Mouse (Mus musculus) thymus, postnatal 14 days (tissue): ENCODE measurements at regions not wholly inside any gene's neighbourhood (a gene's known extent, or its start where the extent isn't known, plus 50 kb on each side); places are given as distances from the start of the nearest gene placed in this dataset.

Experiments
- DNase-seq: peaks from one replicate; pipeline ENCODE4 v3.0.0; 2021

DNA sequence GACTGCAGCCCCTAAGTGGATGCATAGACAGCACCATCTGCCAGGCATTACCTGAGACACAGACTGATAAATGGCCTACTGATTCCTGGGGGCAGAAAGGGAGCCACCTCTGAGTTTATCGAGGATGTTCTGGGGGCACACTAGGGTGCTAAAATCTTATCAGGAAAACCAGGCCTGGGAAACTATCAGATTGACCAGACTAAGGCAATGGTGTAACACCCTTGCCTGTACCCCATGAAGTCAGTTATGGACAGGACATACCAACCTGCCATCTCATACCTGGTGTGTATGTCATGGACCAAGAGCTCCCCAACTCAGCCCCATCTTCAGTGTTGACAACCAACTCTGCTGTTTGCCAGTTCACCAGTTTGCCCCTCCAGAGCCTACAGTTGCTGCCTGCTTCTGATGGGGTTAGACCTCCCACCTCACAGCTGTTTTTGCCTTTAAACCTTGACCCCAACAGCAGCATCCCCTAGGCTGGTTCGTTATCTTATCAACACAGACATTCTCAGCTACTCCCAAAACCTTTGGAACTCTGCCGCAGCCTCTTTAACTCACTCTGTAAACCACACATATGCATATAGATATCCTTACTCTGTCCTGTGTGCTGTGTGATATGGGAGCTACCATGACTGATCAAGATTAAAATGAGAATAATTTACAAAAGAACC is 83.6 kb upstream of the Irs2 start:
- DNase-seq: no peak

DNA sequence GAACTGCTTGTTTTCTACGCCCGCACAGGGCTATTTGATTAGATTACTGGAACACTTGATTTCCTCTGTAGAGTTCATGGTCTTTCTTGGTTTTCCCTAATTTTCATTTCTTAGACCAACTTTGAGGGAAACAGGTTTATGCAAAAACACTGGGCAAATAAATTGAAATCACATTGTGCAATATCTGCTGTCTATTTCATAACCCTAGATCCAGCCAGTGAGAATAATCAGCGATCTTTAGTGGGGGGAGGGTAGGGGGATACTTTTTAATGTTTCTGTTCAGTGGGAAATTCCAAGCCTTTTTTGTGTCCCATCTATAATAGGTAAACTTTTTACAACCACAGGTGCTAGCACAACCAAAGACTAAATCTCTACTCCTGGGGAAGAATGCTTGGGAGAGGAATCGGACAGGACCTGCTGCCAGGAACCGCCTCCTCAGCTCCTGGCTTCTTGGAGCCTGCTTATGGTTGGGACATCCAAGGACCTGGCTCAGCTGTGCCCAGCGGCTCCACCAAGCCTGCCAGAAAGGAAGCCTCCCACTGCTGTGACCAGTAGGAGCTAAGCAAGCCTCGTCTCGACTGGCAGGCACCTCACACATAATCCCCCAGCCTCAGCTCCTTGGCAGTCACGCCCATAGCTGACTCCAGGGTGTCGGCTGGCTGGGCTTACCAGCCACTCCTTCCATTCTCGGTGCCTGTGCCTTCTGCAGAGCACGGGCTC is 80.8 kb upstream of the Irs2 start:
- DNase-seq: no peak

DNA sequence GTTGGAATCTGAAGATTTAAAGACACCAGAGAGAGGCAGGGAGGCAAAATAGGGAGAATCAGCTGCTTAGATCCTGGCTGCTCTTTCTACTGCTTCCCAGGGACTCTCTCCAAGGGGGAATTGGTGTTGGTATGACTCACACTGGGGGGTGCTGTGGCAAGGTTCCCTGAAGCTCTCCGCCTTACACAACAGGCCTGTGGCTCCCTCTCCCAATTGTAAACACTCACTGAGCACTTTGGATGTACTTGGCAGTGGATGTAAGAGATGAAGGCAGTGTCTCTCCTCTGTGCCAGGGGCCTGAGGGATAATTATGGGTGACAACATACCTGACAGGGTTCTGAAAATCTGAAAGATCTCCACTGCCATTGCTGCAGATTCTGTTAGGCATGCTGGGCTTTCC is 77.0 kb upstream of the Irs2 start:
- no peak for DNase-seq

DNA sequence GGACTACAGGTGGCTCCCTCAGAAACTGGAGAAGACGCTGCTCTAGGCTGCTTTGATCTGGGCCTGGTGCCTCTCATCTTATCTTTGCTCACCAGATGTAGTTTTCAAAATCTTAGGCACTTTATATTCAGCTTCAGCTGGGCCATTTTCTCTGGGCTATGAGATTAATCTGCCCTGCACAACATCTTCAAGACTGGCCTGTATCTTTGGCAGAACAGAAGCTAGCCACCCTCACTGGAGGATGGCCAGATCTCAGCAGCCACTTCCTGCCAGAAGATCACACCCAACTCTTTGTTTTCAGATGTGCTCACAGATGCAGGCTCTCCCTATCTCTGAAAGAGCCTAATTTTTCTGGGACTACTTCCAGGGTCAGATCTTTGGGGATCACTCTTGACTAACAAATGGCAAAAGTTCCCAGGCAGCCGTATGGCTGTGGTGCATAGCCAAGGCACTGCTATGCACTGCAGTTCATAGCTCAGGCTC is 75.8 kb upstream of the Irs2 start:
- DNase-seq: no peak

DNA sequence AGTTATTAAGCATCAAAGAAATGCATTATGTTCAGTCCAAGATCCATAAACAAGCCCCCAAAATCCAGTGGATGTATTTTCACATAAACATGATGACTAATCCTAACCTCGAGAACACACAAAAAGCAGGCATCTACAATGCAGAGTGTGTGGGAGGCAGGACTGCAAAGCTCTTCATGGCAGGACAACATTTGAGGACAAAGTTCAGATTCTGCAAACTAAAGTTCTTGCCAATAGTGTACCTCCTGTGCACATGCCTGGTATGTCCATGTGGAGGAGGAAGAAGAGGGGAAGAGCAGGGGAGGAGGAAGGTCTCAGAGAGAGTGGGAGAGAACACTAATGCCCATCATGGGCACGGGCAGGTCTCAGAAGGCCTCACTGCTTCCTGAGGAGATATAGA is 72.6 kb upstream of the Irs2 start:
- DNase-seq: no peak

DNA sequence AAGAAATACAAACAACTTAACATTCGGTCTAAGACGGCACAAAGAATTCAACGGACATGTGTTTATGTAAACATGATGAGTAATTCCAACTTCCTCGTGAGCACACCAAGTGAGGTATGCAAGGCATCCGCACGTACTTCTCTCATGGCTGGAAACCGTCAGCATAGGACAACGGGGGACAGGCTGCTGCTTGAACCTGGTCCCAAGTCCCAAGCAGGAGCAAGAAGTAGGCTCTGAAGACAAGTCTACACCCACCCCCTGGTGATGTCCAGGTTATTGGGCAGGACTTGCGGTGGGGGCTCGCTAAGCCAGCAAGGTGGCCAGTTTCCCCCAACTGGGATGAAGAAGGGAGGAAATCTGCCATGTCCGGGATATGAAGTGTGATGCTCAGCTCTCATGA is 71.5 kb upstream of the Irs2 start:
- no peak for DNase-seq

DNA sequence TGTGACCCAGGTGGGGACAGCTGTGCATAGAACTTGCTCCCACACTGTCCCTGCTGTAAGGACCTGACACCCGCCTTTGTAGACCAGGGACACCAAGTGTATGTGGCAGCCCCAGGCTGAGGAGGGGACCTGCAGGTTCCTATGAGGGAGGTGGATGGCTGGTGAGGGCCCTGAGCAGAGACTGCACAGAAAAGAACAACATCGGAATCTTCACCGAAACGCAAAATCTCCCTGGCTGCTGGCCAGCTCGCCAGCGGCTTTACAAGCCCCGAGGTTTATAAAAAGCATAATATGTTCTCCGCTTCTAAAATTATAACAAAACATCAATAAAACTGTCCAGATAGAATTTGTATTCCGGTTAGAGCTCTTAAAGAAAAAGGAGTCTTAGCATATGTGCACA is 68.9 kb upstream of the Irs2 start:
- no peak for DNase-seq

DNA sequence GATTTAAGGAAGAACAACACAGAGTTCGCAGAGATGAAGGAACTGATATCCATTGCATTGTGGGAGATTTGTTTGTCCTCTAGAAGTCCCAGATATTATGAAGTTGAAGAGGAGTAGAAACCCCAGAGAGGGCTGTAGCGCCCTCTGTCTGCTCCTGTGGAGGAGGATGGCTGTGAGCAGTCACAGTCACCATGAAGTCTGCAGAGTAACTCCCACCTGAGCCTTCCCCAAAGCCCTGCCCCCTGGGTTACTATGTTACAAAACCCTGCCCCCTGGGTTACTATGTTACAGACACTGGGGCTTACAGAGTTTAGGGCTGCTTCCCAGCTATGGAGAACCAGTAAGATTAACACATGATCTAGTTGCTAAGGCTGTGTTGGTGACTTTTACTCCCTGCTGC is 62.9 kb upstream of the Irs2 start:
- no peak for DNase-seq

DNA sequence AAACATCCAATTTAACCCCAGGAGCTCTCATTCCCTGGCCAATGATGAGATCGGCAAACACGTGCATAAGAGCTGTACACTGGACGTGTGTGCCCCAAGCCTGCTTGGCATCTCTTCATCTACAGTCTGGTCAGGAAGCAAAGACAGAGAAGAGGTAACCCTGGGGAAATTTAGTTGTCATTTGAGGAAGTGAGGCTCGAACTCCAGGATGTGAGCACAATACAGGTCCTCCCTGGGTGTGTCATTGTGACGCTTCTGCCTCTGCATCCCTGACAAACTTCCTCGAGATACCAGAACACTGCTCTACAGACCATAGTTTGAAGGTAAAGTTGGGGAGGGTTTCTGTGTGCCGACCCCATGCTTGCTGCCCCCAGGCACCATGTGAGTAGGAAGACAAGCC is 59.2 kb upstream of the Irs2 start:
- DNase-seq: no peak

DNA sequence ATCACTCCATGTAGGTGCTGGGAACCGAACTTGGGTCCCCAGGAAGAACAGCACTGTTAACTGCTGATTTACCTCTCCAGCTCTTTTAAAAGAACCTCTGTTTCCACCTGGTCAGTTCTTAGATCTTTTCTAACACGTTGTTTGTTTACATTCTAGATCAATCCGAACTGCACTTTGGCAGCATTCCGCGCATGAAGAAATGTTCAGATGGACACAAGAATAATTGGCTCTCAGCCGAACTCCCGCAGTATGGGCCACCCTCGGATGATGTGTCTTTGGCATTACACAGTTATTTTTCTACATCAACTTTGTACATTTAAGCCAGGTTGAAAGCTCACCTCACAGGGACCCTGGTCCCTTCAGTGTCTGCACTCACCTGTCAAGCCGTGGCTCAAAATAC is 57.7 kb upstream of the Irs2 start:
- no peak for DNase-seq

DNA sequence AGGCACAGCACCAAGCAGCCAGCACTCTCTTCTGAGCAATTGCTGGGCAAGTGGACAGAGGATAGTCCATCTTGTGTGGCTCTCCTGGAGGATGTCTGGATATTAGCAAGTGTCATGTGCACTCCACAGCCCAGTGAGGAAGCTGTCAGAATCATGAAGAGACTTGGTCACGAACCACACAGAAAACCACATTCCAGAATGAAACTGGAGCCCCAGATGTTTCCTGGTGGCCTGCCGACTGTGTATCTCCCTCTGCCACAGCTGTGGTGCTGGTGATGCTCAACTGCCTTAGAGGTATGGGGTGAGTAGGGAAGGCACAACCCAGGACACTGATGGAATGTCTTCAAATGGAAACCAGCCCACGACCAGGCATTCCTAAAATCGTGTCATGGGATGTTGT is 57.0 kb upstream of the Irs2 start:
- DNase-seq: no peak

DNA sequence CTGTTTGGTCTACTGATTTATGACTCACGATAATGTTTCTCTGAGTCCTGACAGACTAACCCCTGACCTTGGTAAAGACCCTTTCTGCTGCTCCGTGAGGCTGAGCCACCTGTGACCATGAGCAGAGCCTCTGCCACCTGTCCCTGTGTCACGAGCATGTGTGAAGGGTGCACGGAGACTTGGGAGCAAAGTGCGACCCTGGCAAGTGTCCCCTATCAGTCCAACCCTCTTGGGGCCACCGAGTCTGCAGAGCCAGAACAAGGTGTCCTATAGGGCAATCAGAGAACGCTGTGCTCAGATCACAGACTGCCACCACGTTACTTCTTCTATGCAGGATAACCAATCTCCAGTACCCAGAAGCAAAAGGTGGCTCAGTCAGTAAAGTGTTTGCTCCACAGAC is 54.8 kb upstream of the Irs2 start:
- DNase-seq: no peak

DNA sequence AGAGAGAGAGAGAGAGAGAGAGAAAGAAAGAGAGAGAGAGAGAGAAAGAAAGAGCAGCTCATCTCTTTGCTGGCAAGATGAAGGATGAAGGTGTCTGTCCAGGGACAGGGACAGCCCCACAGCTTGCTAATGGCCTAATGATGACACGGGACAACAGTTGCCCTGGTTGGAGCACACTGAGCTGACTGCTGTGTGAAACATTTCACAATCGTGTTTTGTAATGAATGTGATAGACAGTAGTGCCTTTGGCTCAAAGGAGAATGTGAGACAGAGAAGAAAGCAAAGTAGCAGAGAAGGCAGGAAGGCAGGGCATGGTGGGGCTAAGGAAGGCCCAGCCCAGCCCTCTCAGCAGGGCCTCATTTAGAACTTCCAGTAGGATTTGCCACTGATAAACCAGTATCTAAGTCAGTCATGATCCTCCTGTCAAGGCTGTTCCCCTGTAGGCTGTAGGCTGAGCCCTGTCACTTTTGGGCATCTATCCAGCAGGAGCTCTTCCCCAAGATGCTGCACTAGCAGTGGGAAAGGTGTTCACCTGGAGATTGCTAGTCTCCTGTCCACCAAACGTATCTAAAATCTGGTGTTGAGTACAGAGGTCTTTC is 54.2 kb upstream of the Irs2 start:
- no peak for DNase-seq

DNA sequence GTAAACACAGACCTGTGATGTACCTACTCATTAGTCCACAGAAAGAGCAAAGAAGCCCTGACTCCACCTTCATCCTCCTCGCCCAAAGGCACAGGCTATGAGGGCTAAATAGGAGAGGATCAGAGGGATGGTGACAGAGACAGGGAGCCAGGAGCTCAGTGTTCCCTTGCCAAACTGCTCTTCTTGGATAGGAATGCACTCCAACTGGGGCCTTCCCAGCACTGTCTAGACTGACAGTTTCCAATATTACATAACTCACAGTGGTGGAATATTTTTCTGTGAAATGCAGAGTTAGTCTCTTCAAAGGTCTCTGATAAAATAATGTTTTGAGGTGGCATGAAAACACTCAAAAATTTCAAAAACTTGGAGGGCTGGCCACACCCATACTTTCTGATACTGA is 53.5 kb upstream of the Irs2 start:
- no peak for DNase-seq

DNA sequence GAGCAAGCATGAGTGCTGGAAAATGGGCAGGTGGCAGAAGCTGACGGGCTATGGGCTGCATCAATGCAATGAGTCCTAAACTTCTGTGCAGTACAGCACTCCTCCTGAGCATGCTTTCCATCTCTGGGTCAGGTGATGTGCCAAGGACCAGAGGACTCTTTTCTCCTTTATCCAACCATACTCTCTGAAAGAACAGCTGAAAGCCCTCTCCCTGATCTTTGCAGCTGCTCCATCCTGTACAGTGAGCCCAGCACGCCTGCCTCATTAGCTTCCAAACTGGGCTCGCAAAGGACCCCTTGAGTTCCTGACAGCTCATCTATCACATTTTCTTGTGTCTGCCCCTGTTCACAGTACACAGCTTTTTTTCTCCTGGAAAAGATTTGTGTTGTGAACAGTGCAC is 52.3 kb upstream of the Irs2 start:
- no peak for DNase-seq

DNA sequence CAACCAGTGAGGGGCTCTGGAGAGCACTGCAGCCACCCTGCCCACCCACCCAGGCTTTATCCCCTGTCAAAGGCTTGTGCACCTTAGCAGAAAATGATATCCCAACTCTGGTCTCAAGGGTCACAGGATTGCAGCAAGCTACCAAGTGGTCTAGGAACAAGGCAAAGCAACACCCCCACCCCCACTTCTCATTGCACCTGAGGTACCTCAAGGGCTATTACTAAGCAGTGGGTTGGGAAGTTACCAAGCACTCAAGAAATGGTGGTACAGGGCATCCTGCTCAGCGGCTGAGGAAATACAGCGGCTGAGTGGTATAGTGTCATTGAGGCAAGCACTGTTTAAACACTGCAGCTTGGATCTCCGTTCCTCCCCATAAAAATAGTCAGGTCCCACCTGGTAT is 50.1 kb upstream of the Irs2 start:
- no peak for DNase-seq
